Mouse (Mus musculus) embryonic fibroblast, embryonic 13.5 days (primary cell): ENCODE measurements around the gene Slc26a10.

ENCODE experiments used
- CTCF ChIP-seq: IDR thresholded peaks from 2 replicates; pipeline ENCODE4 v1.5.1; 2011; ENCODE audit warnings: mild to moderate bottlenecking, control low read depth, low read length, moderate library complexity, borderline replicate concordance; ENCODE audit not compliant: insufficient read depth
- POLR2A ChIP-seq: IDR thresholded peaks from 2 replicates; pipeline ENCODE4 v1.6.1; 2011; ENCODE audit warnings: low read depth, mild to moderate bottlenecking, control low read depth, low read length, moderate library complexity

GRCm38 (mm10) chr10:127228897-127229296 lies 48.5 kb upstream of the Slc26a10 start:
- no peak for TF ChIP-seq POLR2A
- no peak for TF ChIP-seq CTCF
